Mouse (Mus musculus) urinary bladder, postnatal 25 days (tissue): ENCODE results near the gene Dgki.

Source experiments
- DNase-seq: peaks from one replicate; pipeline ENCODE4 v3.0.0; 2022; ENCODE audit warnings: low spot score

Gene Dgki

GRCm38 (mm10) chr6:37011597-37011996 lies 288.4 kb downstream of the Dgki start:
- no peak for DNase-seq

- no peak for DNase-seq
Measured at GRCm38 (mm10) chr6:37007573-37007972, 292.4 kb downstream of the Dgki start.

DNA sequence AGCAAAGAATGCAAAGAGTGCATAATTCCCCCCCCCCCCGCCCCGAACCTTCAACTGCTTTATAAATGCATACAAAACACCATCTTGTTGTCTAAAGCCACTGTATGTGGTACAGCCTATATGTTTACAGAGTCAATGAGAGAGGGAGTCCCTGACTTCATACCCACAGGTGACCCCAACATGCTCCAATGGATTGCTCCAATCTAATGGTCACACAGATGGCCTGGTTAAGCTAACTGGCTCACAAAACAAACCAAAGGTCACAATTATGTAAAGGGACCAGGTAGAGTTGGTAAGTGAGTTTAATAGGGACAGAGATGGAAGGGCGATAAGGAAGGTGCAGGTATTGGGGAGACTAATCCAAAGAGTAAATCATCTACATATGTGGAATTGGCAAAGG lies 295.1 kb downstream of the Dgki start:
- no peak for DNase-seq

DNA sequence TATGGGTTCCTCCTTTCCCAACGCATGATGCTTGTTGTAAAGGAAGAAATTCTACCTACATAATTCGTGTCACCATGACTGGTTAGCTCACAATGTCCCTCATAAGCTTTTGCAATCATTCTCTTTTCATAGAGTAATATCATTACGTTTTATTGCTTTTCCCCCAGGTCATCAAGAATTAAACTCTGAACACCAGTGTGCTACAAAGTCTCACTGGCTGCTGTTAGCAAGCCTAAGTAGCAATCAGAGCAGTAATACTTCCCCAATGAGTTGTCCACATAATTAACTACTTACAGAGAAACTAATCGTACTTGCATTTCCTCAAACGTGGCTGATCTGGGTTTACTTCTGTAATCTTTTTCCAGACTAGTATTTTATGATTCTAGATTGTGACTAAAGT lies 296.7 kb downstream of the Dgki start:
- no peak for DNase-seq

- no peak for DNase-seq
Measured at GRCm38 (mm10) chr6:36998942-36999341, 301.0 kb downstream of the Dgki start.

GRCm38 (mm10) chr6:36994329-36994728 lies 305.7 kb downstream of the Dgki start:
- no peak for DNase-seq

DNA sequence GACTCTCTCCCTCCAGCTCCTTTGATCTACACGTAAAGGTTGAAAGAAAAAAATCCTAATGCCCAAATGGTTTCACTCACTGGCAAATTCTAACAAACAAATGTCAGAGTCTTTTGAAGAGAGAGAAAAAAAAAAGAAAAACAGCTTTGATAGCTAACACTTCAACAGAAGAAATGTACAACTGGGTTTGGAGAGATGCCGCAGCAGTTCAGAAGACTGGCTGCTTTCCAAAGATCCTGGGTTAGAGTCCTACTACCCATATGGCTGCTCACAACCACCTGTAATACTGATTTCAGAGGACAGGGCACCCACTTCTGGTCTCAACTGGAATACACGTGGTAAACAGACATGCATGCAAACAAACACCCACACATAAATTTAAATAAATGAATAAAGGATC lies 309.8 kb downstream of the Dgki start:
- no peak for DNase-seq

- DNase-seq, result no peak
Measured at GRCm38 (mm10) chr6:36988800-36989199, 311.2 kb downstream of the Dgki start.

GRCm38 (mm10) chr6:36981646-36982045 lies 318.3 kb downstream of the Dgki start:
- DNase-seq, result no peak

DNA sequence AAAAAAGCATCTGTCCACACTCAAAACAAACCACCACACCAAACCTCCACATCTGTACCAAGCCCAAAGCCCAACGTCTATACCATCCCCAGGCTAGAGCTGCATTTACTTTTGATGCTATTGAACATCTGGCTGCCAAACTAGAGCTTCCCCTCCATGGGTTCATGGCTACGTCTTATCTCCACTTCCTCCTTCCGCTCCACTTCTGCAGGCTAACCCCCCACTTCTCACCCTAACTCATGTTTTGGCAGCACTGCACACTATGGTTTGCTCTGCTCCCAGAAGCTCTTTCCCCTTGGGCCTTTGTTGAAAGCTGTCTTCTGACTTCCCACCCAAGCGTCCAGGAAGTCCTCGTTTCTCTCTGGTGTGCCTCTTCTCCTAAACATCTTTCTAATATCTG lies 319.5 kb downstream of the Dgki start:
- no peak for DNase-seq

GRCm38 (mm10) chr6:36978176-36978575 lies 321.8 kb downstream of the Dgki start:
- no peak for DNase-seq

- no peak for DNase-seq
Measured at GRCm38 (mm10) chr6:36973096-36973495, 326.9 kb downstream of the Dgki start.

DNA sequence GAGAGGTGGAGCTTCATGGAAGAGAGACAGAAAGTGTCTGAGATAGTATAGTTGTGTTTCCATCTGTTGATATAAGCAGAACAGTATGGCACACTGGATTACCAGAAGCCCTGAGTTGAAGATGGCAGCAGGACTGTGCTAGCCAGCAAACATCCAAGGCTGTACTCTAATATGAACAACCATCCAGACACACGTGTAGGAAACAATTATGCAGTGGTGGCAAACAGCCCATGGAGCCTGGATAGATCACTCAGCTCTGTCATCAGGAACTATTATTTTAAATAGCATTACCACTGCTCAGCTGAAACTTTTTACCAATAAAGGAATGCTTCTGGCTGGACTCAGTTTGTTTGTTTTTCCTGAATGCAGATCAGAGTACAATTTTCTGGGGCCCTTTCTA lies 327.5 kb downstream of the Dgki start:
- no peak for DNase-seq

DNA sequence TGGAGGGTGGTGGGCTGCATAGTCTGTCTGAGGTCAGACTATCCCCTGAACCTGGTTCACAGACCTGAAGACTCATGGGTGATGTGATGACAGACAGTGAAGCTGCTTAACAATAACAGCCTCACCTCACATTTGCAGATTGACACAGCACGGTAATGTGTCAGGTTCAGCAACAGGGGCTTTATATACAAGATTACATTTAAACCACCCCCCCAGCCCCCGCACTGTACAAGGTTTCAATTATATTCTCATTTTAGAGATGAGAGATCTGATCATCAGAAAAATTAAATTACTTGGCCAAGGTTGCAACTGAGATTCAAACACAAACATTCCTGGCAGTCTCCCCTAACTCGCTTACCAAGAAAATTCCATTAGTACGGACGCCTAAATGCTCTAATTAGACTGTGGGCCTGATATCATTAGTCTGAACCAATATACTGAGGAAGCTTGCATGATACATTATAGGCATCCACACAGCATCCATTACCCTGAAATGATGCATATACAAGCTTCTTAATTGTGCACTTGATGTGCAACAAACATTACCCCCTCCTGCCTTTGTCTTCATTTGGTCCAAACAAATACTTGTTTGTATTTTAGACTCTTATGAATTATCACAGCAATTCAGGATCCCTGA lies 330.6 kb downstream of the Dgki start:
- no peak for DNase-seq

GRCm38 (mm10) chr6:36960658-36961057 lies 339.3 kb downstream of the Dgki start:
- DNase-seq, result no peak

DNA sequence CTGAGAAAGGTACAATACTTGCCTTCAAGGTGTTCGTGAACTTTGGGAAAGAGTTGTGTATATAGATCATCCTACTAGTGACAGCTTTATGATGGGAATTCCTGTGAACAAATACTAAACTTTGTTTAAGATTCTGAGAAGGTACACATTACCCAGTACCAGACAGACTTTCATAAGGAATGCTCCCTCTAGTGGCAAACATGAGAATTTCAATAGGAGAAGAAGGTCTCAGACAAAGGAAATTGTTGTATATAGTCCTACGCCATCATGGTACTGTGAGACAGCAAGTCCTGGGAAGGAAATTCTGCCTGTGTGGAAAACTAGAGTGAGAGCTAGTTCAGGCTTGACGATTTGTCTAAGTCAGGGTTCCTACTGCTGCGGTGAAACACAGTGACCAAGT lies 344.7 kb downstream of the Dgki start:
- DNase-seq, result no peak

GRCm38 (mm10) chr6:36950648-36951047 lies 349.3 kb downstream of the Dgki start:
- DNase-seq, result no peak

- DNase-seq, result no peak
Measured at GRCm38 (mm10) chr6:36947861-36948260, 352.1 kb downstream of the Dgki start.

- DNase-seq, result no peak
Measured at GRCm38 (mm10) chr6:36937527-36937926, 362.5 kb downstream of the Dgki start.

GRCm38 (mm10) chr6:36936816-36937215 lies 363.2 kb downstream of the Dgki start:
- no peak for DNase-seq

DNA sequence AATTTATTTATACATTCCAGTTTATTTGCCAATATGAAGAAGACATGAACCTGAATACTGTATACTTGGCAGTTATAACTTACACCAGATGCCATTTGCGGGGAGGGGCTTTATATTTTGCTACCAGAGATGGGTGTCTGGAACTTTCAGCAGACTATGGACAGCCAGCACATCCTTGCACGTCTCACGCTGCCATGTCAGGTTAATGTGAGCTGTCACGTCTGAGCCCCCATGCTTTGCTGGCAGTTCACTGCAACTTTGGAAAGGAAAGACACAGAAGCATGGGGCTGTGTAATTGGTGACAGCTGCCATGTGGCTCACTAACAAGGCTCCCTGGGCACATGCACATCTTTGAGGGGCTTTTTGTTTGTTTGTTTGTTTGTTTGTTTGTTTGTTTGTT lies 368.5 kb downstream of the Dgki start:
- DNase-seq, result no peak

GRCm38 (mm10) chr6:36929781-36930180 lies 370.2 kb downstream of the Dgki start:
- DNase-seq, result no peak

GRCm38 (mm10) chr6:36926455-36926854 lies 373.5 kb downstream of the Dgki start:
- no peak for DNase-seq

GRCm38 (mm10) chr6:36922006-36922405 lies 378.0 kb downstream of the Dgki start:
- DNase-seq, result no peak

- no peak for DNase-seq
Measured at GRCm38 (mm10) chr6:36911586-36911985, 388.4 kb downstream of the Dgki start.
